Mouse (Mus musculus): Measurements from ENCODE around the gene Stk16. TPM values are rescaled to one million over a fixed set of nuclear protein-coding genes. Genes with fewer than 3 reads are reported as not detected.

Stk16 gene
- polyA plus RNA-seq, 1 experiment from 2014 or later: 82.8 TPM

GRCm38 (mm10) chr1:75182160-75182559, 28.5 kb upstream of the Stk16 start:
- no peak overlapping the region for H3K4me2 ChIP-seq
- H3K27ac ChIP-seq (ENCODE audit: low read depth, low read length): no peak overlapping the region
- H3K27me3 ChIP-seq (ENCODE audit: control insufficient read depth, insufficient read depth, low read length): no peaks in the 10 kb centered on the region
- 70% methylated on average over 4 of the region's 4 CpGs for WGBS (ENCODE audit: insufficient replicate concordance)
- no peak overlapping the region for H3K9ac ChIP-seq (ENCODE audit: low read depth, low read length)
- peaks cover 30% of the 10 kb centered on the region for H3K36me3 ChIP-seq (ENCODE audit: control insufficient read depth, insufficient read depth, low read length)
- H3K4me3 ChIP-seq (ENCODE audit: low read depth, low read length): no peak overlapping the region
- H3K9me3 ChIP-seq (replicated peaks; ENCODE audit: control insufficient read depth, low read length): no peaks in the 10 kb centered on the region
- ATAC-seq (replicated peaks; ENCODE audit: insufficient number of reproducible peaks, low FRiP score, low TSS enrichment): no peak
- H3K4me1 ChIP-seq (ENCODE audit: control insufficient read depth, insufficient read depth, low read length): peaks cover 12% of the 10 kb centered on the region; the same call in 1 of the 2 replicates

GRCm38 (mm10) chr1:75185495-75185894, 25.1 kb upstream of the Stk16 start:
- no peak for ATAC-seq (replicated peaks; ENCODE audit: insufficient number of reproducible peaks, low FRiP score, low TSS enrichment)
- no peaks in the 10 kb centered on the region for H3K9me3 ChIP-seq (replicated peaks; ENCODE audit: control insufficient read depth, low read length)
- H3K4me2 ChIP-seq: no peak overlapping the region
- H3K36me3 ChIP-seq (ENCODE audit: control insufficient read depth, insufficient read depth, low read length): peaks cover 30% of the 10 kb centered on the region
- H3K27ac ChIP-seq (ENCODE audit: low read depth, low read length): no peak overlapping the region
- no peak overlapping the region for H3K9ac ChIP-seq (ENCODE audit: low read depth, low read length)
- WGBS (ENCODE audit: insufficient replicate concordance): 90% methylated on average over 11 of the region's 11 CpGs
- H3K27me3 ChIP-seq (ENCODE audit: control insufficient read depth, insufficient read depth, low read length): no peaks in the 10 kb centered on the region
- peaks cover 5% of the 10 kb centered on the region; the same call in 1 of the 2 replicates for H3K4me1 ChIP-seq (ENCODE audit: control insufficient read depth, insufficient read depth, low read length)
- no peak overlapping the region for H3K4me3 ChIP-seq (ENCODE audit: low read depth, low read length)

- no peaks in the 10 kb centered on the region for H3K9me3 ChIP-seq (replicated peaks; ENCODE audit: control insufficient read depth, low read length)
- H3K27me3 ChIP-seq (ENCODE audit: control insufficient read depth, insufficient read depth, low read length): no peaks in the 10 kb centered on the region
- H3K4me1 ChIP-seq (ENCODE audit: control insufficient read depth, insufficient read depth, low read length): peaks cover 6% of the 10 kb centered on the region; the same call in 1 of the 2 replicates
- H3K9ac ChIP-seq (ENCODE audit: low read depth, low read length): no peak overlapping the region
- peaks cover 30% of the 10 kb centered on the region for H3K36me3 ChIP-seq (ENCODE audit: control insufficient read depth, insufficient read depth, low read length)
- no peak overlapping the region for H3K4me2 ChIP-seq
- no peak overlapping the region for H3K27ac ChIP-seq (ENCODE audit: low read depth, low read length)
- no peak for ATAC-seq (replicated peaks; ENCODE audit: insufficient number of reproducible peaks, low FRiP score, low TSS enrichment)
- no peak overlapping the region for H3K4me3 ChIP-seq (ENCODE audit: low read depth, low read length)
Observed at GRCm38 (mm10) chr1:75187126-75187525, 23.5 kb upstream of the Stk16 start.

GRCm38 (mm10) chr1:75187914-75188483, 22.6 kb upstream of the Stk16 start:
- no peaks in the 10 kb centered on the region for H3K27me3 ChIP-seq (ENCODE audit: control insufficient read depth, insufficient read depth, low read length)
- no peak overlapping the region for H3K9ac ChIP-seq (ENCODE audit: low read depth, low read length)
- H3K36me3 ChIP-seq (ENCODE audit: control insufficient read depth, insufficient read depth, low read length): peaks cover 22% of the 10 kb centered on the region
- ATAC-seq (replicated peaks; ENCODE audit: insufficient number of reproducible peaks, low FRiP score, low TSS enrichment): no peak
- WGBS (ENCODE audit: insufficient replicate concordance): 66% methylated on average over 2 of the region's 2 CpGs
- peaks cover 7% of the 10 kb centered on the region; the same call in 1 of the 2 replicates for H3K4me1 ChIP-seq (ENCODE audit: control insufficient read depth, insufficient read depth, low read length)
- H3K4me3 ChIP-seq (ENCODE audit: low read depth, low read length): no peak overlapping the region
- H3K9me3 ChIP-seq (replicated peaks; ENCODE audit: control insufficient read depth, low read length): no peaks in the 10 kb centered on the region
- H3K27ac ChIP-seq (ENCODE audit: low read depth, low read length): no peak overlapping the region
- H3K4me2 ChIP-seq: no peak overlapping the region

- no peak for ATAC-seq (replicated peaks; ENCODE audit: insufficient number of reproducible peaks, low FRiP score, low TSS enrichment)
- peak overlapping the region; percentile 86; the same call in 1 of the 2 replicates for H3K9ac ChIP-seq (ENCODE audit: low read depth, low read length)
- H3K4me1 ChIP-seq (ENCODE audit: control insufficient read depth, insufficient read depth, low read length): peaks cover 12% of the 10 kb centered on the region
- H3K27me3 ChIP-seq (ENCODE audit: control insufficient read depth, insufficient read depth, low read length): no peaks in the 10 kb centered on the region
- H3K36me3 ChIP-seq (ENCODE audit: control insufficient read depth, insufficient read depth, low read length): peaks cover 13% of the 10 kb centered on the region
- no peak overlapping the region for H3K27ac ChIP-seq (ENCODE audit: low read depth, low read length)
- 41% methylated on average over 2 of the region's 2 CpGs for WGBS (ENCODE audit: insufficient replicate concordance)
- peak overlapping the region; percentile 86 for H3K4me2 ChIP-seq
- no peaks in the 10 kb centered on the region for H3K9me3 ChIP-seq (replicated peaks; ENCODE audit: control insufficient read depth, low read length)
- peak overlapping the region; percentile 69; the same call in 1 of the 2 replicates for H3K4me3 ChIP-seq (ENCODE audit: low read depth, low read length)
Observed at GRCm38 (mm10) chr1:75190577-75190976, 20.1 kb upstream of the Stk16 start.

- Histone ChIP-seq H3K27ac (ENCODE audit: low read depth, low read length) (peak overlapping the region; percentile 90), H3K27me3 (ENCODE audit: control insufficient read depth, insufficient read depth, low read length) (no peaks in the 10 kb centered on the region), H3K36me3 (ENCODE audit: control insufficient read depth, insufficient read depth, low read length) (peaks cover 10% of the 10 kb centered on the region), H3K4me3 (ENCODE audit: low read depth, low read length) (peak overlapping the region; percentile 69), H3K4me2 (peak overlapping the region; percentile 86), H3K4me1 (ENCODE audit: control insufficient read depth, insufficient read depth, low read length) (peaks cover 12% of the 10 kb centered on the region), H3K9ac (ENCODE audit: low read depth, low read length) (peak overlapping the region; percentile 86), H3K9me3 (replicated peaks; ENCODE audit: control insufficient read depth, low read length) (no peaks in the 10 kb centered on the region)
- WGBS (ENCODE audit: insufficient replicate concordance): 43% methylated on average over 5 of the region's 5 CpGs
- ATAC-seq (replicated peaks; ENCODE audit: insufficient number of reproducible peaks, low FRiP score, low TSS enrichment): peak; percentile 7
Observed at GRCm38 (mm10) chr1:75191258-75191621, 19.4 kb upstream of the Stk16 start.

- H3K27ac ChIP-seq (ENCODE audit: low read depth, low read length): peak within 1 kb of the TSS; percentile 90
- H3K27me3 ChIP-seq (ENCODE audit: control insufficient read depth, insufficient read depth, low read length): no peaks in the 10 kb centered on the region
- peak; percentile 98 for ATAC-seq (replicated peaks; ENCODE audit: insufficient number of reproducible peaks, low FRiP score, low TSS enrichment)
Observed at GRCm38 (mm10) chr1:75191622-75192402, 18.8 kb upstream of the Stk16 start, which contains the start of the genes Ankzf1 and Atg9a. Gene Ankzf1 (plus strand): TSS chr1:75192151. Gene Atg9a (minus strand): TSS chr1:75192196.

GRCm38 (mm10) chr1:75192452-75192851, 18.2 kb upstream of the Stk16 start:
- H3K27ac ChIP-seq (ENCODE audit: low read depth, low read length): peak overlapping the region; percentile 90
- 1% methylated on average over 19 of the region's 19 CpGs for WGBS (ENCODE audit: insufficient replicate concordance)
- H3K9me3 ChIP-seq (replicated peaks; ENCODE audit: control insufficient read depth, low read length): no peaks in the 10 kb centered on the region
- peaks cover 15% of the 10 kb centered on the region for H3K36me3 ChIP-seq (ENCODE audit: control insufficient read depth, insufficient read depth, low read length)
- peaks cover 12% of the 10 kb centered on the region for H3K4me1 ChIP-seq (ENCODE audit: control insufficient read depth, insufficient read depth, low read length)
- peak overlapping the region; percentile 69 for H3K4me2 ChIP-seq
- peak overlapping the region; percentile 74 for H3K9ac ChIP-seq (ENCODE audit: low read depth, low read length)
- peak overlapping the region; percentile 69 for H3K4me3 ChIP-seq (ENCODE audit: low read depth, low read length)
- ATAC-seq (replicated peaks; ENCODE audit: insufficient number of reproducible peaks, low FRiP score, low TSS enrichment): no peak
- H3K27me3 ChIP-seq (ENCODE audit: control insufficient read depth, insufficient read depth, low read length): no peaks in the 10 kb centered on the region

More at GRCm38 (mm10) chr1:75191622-75192402, 18.8 kb upstream of the Stk16 start, which contains the start of the genes Ankzf1 and Atg9a:
- Histone ChIP-seq H3K9me3 (replicated peaks; ENCODE audit: control insufficient read depth, low read length) (no peaks in the 10 kb centered on the region), H3K9ac (ENCODE audit: low read depth, low read length) (peak within 1 kb of the TSS; percentile 86), H3K4me1 (ENCODE audit: control insufficient read depth, insufficient read depth, low read length) (peaks cover 12% of the 10 kb centered on the region), H3K4me3 (ENCODE audit: low read depth, low read length) (peak within 1 kb of the TSS; percentile 69), H3K36me3 (ENCODE audit: control insufficient read depth, insufficient read depth, low read length) (peaks cover 10% of the 10 kb centered on the region), H3K4me2 (peak within 1 kb of the TSS; percentile 86)
- WGBS (ENCODE audit: insufficient replicate concordance): under 1% methylated on average over 56 of the region's 56 CpGs

All from heart, embryonic 11.5 days (tissue).